Mouse (Mus musculus) forebrain, embryonic 12.5 days (tissue): Measurements from ENCODE around the gene Hist1h2ae. TPM values are rescaled to one million over a fixed set of nuclear protein-coding genes. Genes with fewer than 3 reads are reported as not detected.
"Not testable (repeated sequence)": the region's sequence is repeated elsewhere in the genome, so short reads cannot be mapped to it uniquely, and the experiment has no call there.

Source experiments
- ATAC-seq: fragments of 200-750 bp; cut with Nextera tagmentation; 2 replicates; pipeline ENCODE4 v1.8.0; 2017; ENCODE audit warnings: moderate TSS enrichment; ENCODE audit not compliant: low FRiP score
- H3K27ac ChIP-seq: fragments of 300-500 bp; sonication (generic); 2 replicates; pipeline ENCODE4 v1.5.1; 2016; ENCODE audit warnings: mild to moderate bottlenecking
- H3K27me3 ChIP-seq: fragments of 300-500 bp; sonication (generic); 2 replicates; pipeline ENCODE4 v1.6.1; 2016; ENCODE audit warnings: mild to moderate bottlenecking
- H3K36me3 ChIP-seq: fragments of 300-500 bp; sonication (generic); replicated peaks from 2 replicates; pipeline ENCODE4 v1.6.1; 2016; ENCODE audit warnings: mild to moderate bottlenecking
- H3K4me1 ChIP-seq: fragments of 300-500 bp; sonication (generic); 2 replicates; pipeline ENCODE4 v1.6.1; 2016
- H3K4me2 ChIP-seq: fragments of 300-500 bp; sonication (generic); 2 replicates; pipeline ENCODE4 v1.6.1; 2016; ENCODE audit warnings: mild to moderate bottlenecking, moderate library complexity
- H3K4me3 ChIP-seq: fragments of 300-500 bp; sonication (generic); replicated peaks from 2 replicates; pipeline ENCODE4 v1.5.1; 2016; ENCODE audit warnings: mild to moderate bottlenecking
- H3K9ac ChIP-seq: fragments of 300-500 bp; sonication (generic); 2 replicates; pipeline ENCODE4 v1.6.1; 2016; ENCODE audit warnings: mild to moderate bottlenecking
- H3K9me3 ChIP-seq: fragments of 300-500 bp; sonication (generic); 2 replicates; pipeline ENCODE4 v1.6.1; 2016
- WGBS: fragments of 180-500 bp; shearing (Covaris S2); methylation state at CpG from one replicate; pipeline ENCODE4 v1.1.7; 2016; 5-methylcytosine and 5-hydroxymethylcytosine counted together
- polyA plus RNA-seq: library from polyadenylated mRNA; unstranded; fragments of >200 nt; fragmentation: Nextera tagmentation; extraction: Ambion mirVana; gene quantifications from 2 replicates; pipeline ENCODE4 v1.2.1, GENCODE M21; 2016

Gene Hist1h2ae
- polyA plus RNA-seq, 1 experiment from 2014 or later: 138 TPM

DNA sequence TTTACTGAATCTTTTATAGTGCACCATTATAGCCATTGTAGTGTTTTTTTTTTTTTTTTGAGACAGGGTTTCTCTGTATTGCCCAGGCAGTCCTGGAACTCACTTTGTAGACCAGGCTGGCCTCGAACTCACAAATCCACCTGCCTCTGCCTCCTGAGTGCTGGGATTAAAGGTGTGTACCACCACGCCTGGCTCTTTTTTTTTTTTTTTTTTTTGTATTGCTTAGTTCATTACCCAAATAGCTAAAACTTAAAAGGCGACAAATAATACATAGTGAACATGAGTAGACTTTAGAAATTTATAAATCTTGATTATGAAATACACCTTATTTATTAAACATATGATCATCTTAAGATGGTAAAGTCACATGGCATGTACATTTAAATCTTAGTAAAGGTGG lies 29.5 kb downstream of the Hist1h2ae start:
- Histone ChIP-seq H3K4me1 (peaks cover 19% of the 10 kb centered on the region; the same call in 1 of the 2 replicates), H3K36me3 (no peaks in the 10 kb centered on the region), H3K9ac (no peak overlapping the region), H3K4me2 (no peak overlapping the region), H3K27me3 (no peaks in the 10 kb centered on the region), H3K27ac (no peak overlapping the region), H3K9me3 (no peaks in the 10 kb centered on the region), H3K4me3 (no peak overlapping the region)
- WGBS: 83% methylated on average over 3 of the region's 3 CpGs
- ATAC-seq: no peak

DNA sequence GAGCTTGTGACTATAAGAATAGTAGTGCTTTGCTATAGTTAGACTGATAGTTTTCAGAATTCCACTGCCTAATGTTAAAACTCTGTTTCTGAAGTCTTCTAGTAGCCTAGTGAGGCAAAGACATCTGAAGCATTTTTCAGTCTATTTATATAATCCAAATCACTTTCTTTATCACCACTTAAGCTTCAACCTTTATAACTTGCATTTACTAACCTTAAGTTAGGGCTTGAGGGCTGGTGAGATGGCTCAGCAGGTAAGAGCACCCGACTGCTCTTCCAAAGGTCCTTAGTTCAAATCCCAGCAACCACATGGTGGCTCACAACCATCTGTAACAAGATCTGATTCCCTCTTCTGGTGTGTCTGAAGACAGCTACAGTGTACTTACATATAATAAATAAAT lies 31.2 kb downstream of the Hist1h2ae start:
- not testable (repeated sequence) for H3K9me3 ChIP-seq, H3K27ac ChIP-seq, H3K4me2 ChIP-seq, H3K4me3 ChIP-seq, ATAC-seq, H3K27me3 ChIP-seq, H3K36me3 ChIP-seq, H3K9ac ChIP-seq
- WGBS: 70% methylated on average over 1 of the region's 1 CpGs
- peaks cover 21% of the 10 kb centered on the region for H3K4me1 ChIP-seq

DNA sequence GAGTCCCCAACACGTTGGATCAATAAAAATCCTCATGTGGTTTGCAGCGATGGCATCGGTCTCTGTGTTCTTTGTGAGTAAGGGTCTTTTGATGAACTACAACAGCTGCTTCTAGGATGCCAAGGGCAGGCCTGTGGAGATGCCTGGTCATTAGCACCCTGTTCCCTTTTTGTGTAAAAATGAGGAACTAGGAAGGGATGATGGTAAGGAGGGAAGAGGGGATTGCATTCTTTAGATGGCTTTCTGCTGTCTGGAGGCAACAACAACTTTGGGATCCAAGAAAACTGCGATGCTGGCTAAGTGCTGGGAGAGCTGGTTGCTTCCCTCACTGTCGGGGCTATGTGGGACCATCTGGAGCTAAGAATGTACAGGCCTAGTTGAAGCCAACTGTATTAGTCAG lies 32.8 kb downstream of the Hist1h2ae start:
- Histone ChIP-seq H3K36me3 (no peaks in the 10 kb centered on the region), H3K4me1 (peaks cover 27% of the 10 kb centered on the region), H3K4me2 (no peak overlapping the region), H3K9ac (no peak overlapping the region), H3K4me3 (no peak overlapping the region), H3K27me3 (no peaks in the 10 kb centered on the region), H3K27ac (0 out of 2 replicates have a peak overlapping the region, but pooled peaks have one; percentile 19), H3K9me3 (no peaks in the 10 kb centered on the region)
- no peak for ATAC-seq
- 81% methylated on average over 5 of the region's 5 CpGs for WGBS

DNA sequence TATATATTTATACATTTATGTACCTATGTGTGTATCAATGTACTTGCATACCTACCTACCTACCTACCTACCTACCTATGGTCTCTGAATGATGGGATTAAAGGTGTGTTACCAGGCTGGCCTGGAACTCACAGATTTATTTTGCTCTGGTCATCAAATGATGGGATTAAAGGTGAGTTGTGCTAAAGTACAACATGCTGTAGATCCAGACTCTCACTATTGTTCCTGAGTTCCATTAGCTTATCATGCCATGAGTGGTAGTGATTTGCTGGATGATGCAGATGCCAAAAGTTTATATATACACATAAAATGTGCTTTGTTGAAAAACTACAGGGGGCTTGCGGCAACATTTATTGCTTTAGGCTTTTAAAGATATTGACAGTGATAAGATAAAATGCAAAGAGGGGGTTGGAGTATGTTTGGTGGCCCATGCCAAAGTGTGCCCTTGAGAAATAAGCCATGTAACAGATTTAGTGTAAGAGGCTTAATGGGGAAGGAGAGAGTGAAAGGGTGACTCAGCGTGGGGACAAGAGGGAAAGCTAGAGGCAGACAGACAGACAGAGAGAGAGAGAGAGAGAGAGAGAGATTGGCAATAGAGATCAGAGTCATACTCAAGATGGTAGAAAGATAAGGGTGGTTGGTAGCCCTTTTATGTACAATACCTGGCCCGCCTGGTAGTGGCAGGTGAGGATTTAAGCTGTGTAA lies 33.9 kb downstream of the Hist1h2ae start:
- 0 out of 2 replicates have a peak overlapping the region, but pooled peaks have one; percentile 58 for H3K27ac ChIP-seq
- H3K4me3 ChIP-seq: peak overlapping the region; percentile 50
- no peaks in the 10 kb centered on the region for H3K9me3 ChIP-seq
- peaks cover 31% of the 10 kb centered on the region for H3K4me1 ChIP-seq
- H3K27me3 ChIP-seq: no peaks in the 10 kb centered on the region
- no peaks in the 10 kb centered on the region for H3K36me3 ChIP-seq
- 77% methylated on average over 3 of the region's 3 CpGs for WGBS
- H3K4me2 ChIP-seq: peak overlapping the region; percentile 58
- no peak for ATAC-seq
- peak overlapping the region; percentile 63; the same call in 1 of the 2 replicates for H3K9ac ChIP-seq

DNA sequence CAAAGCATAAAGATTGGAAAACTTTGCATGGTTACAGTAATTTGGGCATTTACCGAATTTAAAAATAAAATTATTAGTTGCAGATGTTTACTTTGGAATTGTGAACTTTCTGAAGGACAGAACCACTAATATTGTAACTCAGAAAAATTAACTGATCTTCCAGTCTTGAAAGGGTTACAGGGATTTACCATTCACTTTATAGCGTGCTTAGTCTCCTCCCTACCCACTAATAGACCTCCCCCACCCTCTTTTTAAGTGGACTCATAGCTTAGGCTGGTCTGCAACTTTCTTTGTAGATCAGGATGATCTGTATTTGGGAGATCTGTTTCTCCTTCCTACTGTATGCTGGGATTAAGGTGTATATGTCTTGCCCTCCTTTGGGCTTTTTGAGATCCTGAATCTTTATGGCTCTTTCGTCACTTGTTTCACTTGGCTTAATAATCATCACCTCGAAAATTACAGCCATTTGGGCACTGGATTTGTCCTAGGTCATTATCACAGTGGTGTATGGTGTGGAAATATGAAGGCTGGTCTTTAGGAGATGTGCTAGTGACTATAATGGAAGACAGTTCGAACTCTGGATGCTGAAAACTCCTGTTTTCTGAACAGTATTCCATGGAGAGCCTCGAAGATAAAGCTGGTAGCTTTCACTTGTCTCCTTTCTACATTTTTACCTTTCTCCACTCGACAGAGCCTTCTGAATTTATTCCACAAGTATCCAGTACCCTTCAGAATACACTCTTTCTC lies 34.8 kb downstream of the Hist1h2ae start:
- no peaks in the 10 kb centered on the region for H3K9me3 ChIP-seq
- peak overlapping the region; percentile 77 for H3K27ac ChIP-seq
- peak overlapping the region; percentile 63 for H3K9ac ChIP-seq
- H3K4me3 ChIP-seq: peak overlapping the region; percentile 50
- 20% methylated on average over 7 of the region's 7 CpGs for WGBS
- ATAC-seq: no peak
- H3K4me1 ChIP-seq: peaks cover 30% of the 10 kb centered on the region
- no peaks in the 10 kb centered on the region for H3K27me3 ChIP-seq
- H3K36me3 ChIP-seq: no peaks in the 10 kb centered on the region
- H3K4me2 ChIP-seq: peak overlapping the region; percentile 58

DNA sequence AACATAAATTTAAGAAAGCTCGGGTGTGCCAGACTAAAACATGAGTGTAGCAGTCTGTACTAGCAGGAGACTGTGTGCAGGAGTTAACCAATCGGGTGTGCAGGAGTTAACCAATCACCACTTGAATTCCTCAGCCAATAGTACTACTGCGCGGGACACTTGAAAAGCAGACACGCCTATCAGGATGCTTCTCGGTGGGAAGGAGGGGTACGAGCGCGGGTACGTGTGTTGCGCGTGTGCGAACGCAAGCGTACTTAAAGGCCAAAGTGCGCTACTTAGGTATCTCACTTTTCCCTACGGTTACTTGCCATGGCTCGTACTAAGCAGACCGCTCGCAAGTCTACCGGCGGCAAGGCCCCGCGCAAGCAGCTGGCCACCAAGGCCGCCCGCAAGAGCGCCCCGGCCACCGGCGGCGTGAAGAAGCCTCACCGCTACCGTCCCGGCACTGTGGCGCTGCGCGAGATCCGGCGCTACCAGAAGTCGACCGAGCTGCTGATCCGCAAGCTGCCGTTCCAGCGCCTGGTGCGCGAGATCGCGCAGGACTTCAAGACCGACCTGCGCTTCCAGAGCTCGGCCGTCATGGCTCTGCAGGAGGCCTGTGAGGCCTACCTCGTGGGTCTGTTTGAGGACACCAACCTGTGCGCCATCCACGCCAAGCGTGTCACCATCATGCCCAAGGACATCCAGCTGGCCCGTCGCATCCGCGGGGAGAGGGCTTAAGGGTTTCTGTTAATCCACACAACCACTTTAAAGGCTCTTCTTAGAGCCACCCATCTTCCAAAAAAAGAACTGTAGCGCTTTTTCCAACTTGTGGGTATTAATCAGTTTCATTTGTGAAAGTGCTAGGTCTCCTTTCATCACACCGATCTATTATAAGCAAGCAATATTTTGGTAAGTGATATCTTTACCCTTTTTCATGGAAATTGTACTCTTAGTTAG lies 35.6 kb downstream of the Hist1h2ae start, which contains the start of gene Hist1h3g:
TSS of gene Hist1h3g (plus strand) at position 286 of the 939 bp plus-strand sequence.
- H3K9me3 ChIP-seq, H3K36me3 ChIP-seq, H3K27me3 ChIP-seq: not testable (repeated sequence)
- Histone ChIP-seq H3K9ac (peak within 1 kb of the TSS; percentile 70), H3K27ac (peak within 1 kb of the TSS; percentile 98), H3K4me1 (peaks cover 30% of the 10 kb centered on the region), H3K4me2 (peak within 1 kb of the TSS; percentile 58), H3K4me3 (peak within 1 kb of the TSS; percentile 50)
- ATAC-seq: peak; percentile 90
- WGBS: under 1% methylated on average over 48 of the region's 62 CpGs

DNA sequence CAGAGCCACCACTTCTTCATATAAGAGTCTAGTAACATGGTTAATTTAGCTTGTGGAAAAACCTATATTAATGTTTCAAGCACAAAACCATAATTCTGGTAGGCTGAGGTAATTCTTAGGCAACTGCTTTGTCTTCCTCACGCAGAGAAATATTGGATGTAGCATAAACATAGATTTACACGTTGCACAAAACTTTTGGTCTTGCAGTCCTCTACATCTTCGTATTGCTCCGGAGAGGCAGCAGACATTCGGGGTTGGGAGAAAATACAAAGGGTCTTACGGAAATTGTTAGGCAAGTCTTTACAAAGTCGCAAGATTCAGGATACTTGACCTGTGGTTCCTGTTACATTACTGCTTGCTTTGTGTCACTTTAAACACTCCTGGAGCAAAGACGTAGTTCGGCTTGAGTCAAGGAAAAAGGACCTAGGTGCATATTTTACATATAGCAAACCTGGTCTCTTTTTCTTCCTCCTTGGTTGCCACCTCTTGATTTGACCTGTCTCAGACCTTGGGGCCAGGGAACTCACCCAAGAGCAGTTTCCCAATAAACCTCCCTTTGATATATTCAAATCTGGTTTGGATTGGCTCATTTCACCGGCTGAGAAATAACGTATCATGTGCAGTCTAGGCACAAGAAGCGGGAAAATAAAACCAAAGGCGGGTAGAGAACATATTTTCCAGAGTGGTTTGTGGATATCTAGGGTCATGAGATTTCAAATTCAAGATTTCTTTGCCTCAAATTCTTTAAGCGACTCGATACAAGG lies 36.5 kb downstream of the Hist1h2ae start:
- H3K9me3 ChIP-seq: no peaks in the 10 kb centered on the region
- H3K36me3 ChIP-seq: no peaks in the 10 kb centered on the region
- H3K9ac ChIP-seq: peak overlapping the region; percentile 70
- H3K4me3 ChIP-seq: peak overlapping the region; percentile 50
- H3K27me3 ChIP-seq: no peaks in the 10 kb centered on the region
- H3K4me1 ChIP-seq: peaks cover 30% of the 10 kb centered on the region
- H3K27ac ChIP-seq: peak overlapping the region; percentile 98
- 0 out of 2 replicates have a peak, but pooled peaks have one; percentile 1 for ATAC-seq
- 0% methylated on average over 15 of the region's 15 CpGs for WGBS
- H3K4me2 ChIP-seq: peak overlapping the region; percentile 58

DNA sequence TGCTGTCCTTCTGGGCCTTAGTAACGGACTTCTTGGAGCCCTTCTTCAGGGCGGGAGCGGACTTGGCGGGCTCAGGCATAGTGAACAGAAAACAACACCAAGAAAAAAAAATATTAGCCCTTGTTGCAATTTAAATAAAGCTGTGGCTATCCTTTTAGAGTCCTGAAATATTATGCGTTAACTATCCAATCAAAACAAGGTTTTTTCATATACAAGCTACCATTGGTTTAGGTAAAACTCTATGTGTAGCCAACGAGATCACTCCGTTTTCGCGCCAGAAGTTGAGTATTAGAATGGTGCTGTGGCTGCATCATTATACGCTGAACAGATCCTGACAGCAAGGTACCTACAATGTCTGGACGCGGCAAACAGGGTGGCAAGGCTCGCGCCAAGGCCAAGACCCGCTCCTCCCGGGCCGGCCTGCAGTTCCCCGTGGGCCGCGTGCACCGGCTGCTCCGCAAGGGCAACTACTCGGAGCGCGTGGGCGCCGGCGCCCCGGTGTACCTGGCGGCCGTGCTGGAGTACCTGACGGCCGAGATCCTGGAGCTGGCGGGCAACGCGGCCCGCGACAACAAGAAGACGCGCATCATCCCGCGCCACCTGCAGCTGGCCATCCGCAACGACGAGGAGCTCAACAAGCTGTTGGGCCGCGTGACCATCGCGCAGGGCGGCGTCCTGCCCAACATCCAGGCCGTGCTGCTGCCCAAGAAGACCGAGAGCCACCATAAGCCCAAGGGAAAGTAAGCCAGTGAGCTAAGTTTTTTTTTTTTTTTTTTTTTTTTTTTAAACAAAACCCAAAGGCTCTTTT lies 37.3 kb downstream of the Hist1h2ae start, which contains the start of gene Hist1h2af:
TSS of gene Hist1h2af (plus strand) at position 347 of the 808 bp plus-strand sequence.
- Histone ChIP-seq H3K9ac (peak within 1 kb of the TSS; percentile 77), H3K27ac (peak within 1 kb of the TSS; percentile 98), H3K4me1 (peaks cover 34% of the 10 kb centered on the region), H3K4me2 (peak within 1 kb of the TSS; percentile 58), H3K4me3 (peak within 1 kb of the TSS; percentile 50)
- ATAC-seq: peak; percentile 54
- H3K36me3 ChIP-seq, H3K9me3 ChIP-seq, H3K27me3 ChIP-seq: not testable (repeated sequence)
- 0% methylated on average over 27 of the region's 53 CpGs for WGBS

DNA sequence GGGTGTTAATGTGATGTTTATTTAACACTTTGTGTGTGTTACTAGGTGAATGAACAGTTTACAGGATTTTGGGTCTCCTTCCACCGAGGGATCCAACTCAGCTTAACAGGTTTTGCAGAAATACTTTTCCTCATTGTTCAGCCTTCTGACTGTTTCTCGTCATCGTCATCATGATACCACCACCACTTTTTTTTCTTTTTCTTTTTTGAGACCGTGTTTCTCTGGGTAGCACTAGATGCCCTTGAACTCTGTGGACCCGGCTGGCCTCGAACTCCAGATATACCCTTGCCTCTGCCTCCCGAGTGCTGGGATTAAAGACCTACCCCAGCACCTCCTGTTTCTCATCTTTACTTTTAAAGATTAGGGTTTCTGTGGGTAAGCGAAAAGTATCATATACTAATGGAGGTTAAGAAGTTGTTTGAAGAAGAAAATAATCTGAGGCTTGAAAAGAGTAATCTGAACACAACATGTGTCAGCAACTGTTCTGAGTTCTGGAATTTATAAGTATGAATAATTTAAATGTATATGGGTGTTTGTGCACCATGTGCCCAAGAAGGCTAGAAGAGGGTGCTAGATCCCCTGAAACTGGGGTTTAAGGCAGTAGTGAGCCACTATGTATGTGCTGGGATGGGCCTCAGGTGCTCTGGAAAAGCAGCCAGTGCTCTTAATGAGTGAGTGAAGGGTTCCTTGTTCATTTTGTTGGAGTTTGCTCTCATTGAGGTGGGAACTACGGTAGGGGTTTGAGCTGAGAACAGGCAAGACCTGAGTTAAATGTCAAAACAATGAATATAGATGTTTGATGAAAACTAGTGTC lies 38.6 kb downstream of the Hist1h2ae start:
- peaks cover 36% of the 10 kb centered on the region for H3K4me1 ChIP-seq
- ATAC-seq: no peak
- 20% methylated on average over 9 of the region's 9 CpGs for WGBS

More for the DNA sequence above, 38.6 kb downstream of the Hist1h2ae start:
- no peaks in the 10 kb centered on the region for H3K27me3 ChIP-seq
- no peaks in the 10 kb centered on the region for H3K9me3 ChIP-seq
- peak overlapping the region; percentile 58 for H3K4me2 ChIP-seq
- no peaks in the 10 kb centered on the region for H3K36me3 ChIP-seq
- H3K9ac ChIP-seq: peak overlapping the region; percentile 77
- peak overlapping the region; percentile 50 for H3K4me3 ChIP-seq
- peak overlapping the region; percentile 98 for H3K27ac ChIP-seq
